ENCODE assay signal across 32 mouse cellular contexts in genomic region chr2:129115706-129116367, GRCm38 (mm10). TPM values are rescaled to one million over a fixed set of nuclear protein-coding genes. Genes with fewer than 3 reads are reported as not detected.
DNase-seq lines count a peak whose midpoint lies in the region; ATAC-seq lines count a peak whose summit lies in the region.
"Had no signal": no experiment of that assay in that cellular context is flagged by ENCODE, and none has a peak within 500 bp of the region (broad histone marks: within the 10 kb centered on the region; RNA-seq: fewer than 3 reads in every experiment).

No protein-coding gene starts in this region.

- H3K4me3 ChIP-seq in hindbrain, embryonic 14.5 days (replicated peaks; ENCODE audit: low read length), result no peak overlapping the region
- H3K4me3 ChIP-seq: embryonic facial prominence, embryonic 10.5 days; embryonic facial prominence, embryonic 15.5 days; forebrain, embryonic 12.5 days; heart, adult 2 months; heart, embryonic 12.5 days; layer of hippocampus, adult 2 months; limb, embryonic 10.5 days; limb, embryonic 15.5 days; midbrain, embryonic 13.5 days had no signal

- H3K27me3 ChIP-seq in hindbrain, embryonic 14.5 days (ENCODE audit: control insufficient read depth, insufficient read depth, low read length), result no peaks in the 10 kb centered on the region
- H3K27me3 ChIP-seq: embryonic facial prominence, embryonic 15.5 days; forebrain, embryonic 12.5 days; heart, embryonic 12.5 days; limb, embryonic 15.5 days; midbrain, embryonic 13.5 days had no signal

- WGBS in hindbrain, embryonic 14.5 days, result 95% methylated on average over 9 of the region's 9 CpGs

- ATAC-seq in hindbrain, embryonic 14.5 days (ENCODE audit: low FRiP score), result no peak
- ATAC-seq: forebrain, postnatal 0 days; hindbrain, embryonic 16.5 days; midbrain, embryonic 13.5 days had no signal

- H3K4me2 ChIP-seq in hindbrain, embryonic 14.5 days (replicated peaks), result no peak overlapping the region
- H3K4me2 ChIP-seq: embryonic facial prominence, embryonic 15.5 days; forebrain, embryonic 12.5 days; heart, embryonic 12.5 days; limb, embryonic 15.5 days; midbrain, embryonic 13.5 days had no signal

- H3K36me3 ChIP-seq in hindbrain, embryonic 14.5 days (replicated peaks; ENCODE audit: control insufficient read depth, insufficient read depth), result peaks cover 87% of the 10 kb centered on the region

- no peaks in the 10 kb centered on the region for H3K4me1 ChIP-seq in hindbrain, embryonic 14.5 days (replicated peaks; ENCODE audit: control insufficient read depth, insufficient read depth, low read length)
- H3K4me1 ChIP-seq: embryonic facial prominence, embryonic 10.5 days; embryonic facial prominence, embryonic 15.5 days; forebrain, embryonic 12.5 days; heart, embryonic 12.5 days; limb, embryonic 10.5 days; limb, embryonic 15.5 days; midbrain, embryonic 13.5 days had no signal

- DNase-seq in heart, adult 11 months, result peak; percentile 76
- no peak for DNase-seq in heart, postnatal 10 days
- DNase-seq in kidney, adult 9 months, result peak; percentile 68
- peak; percentile 31 for DNase-seq in kidney, postnatal 14 days
- DNase-seq in skeletal muscle tissue, adult 2 months (ENCODE audit: low read depth, low spot score), result peak; percentile 21
- DNase-seq in adrenal gland, postnatal 36 days, result no peak
- no peak for DNase-seq in layer of hippocampus, postnatal 10 days (ENCODE audit: low spot score in 2 of 2)
- no peak for DNase-seq in hindbrain, embryonic 14.5 days (ENCODE audit: low spot score)
- DNase-seq: adrenal gland, postnatal 14 days; cerebellum, adult 18-20 months; cerebellum, postnatal 14 days; forebrain, postnatal 0 days; gastrocnemius, postnatal 25 days; heart, adult 2 months; layer of hippocampus, postnatal 36 days; lung, adult 2 months; lung, postnatal 10 days; right cerebral cortex, postnatal 25 days; spleen, adult 18-20 months; thymus, adult 18-20 months; thymus, postnatal 25 days had no signal

- intact Hi-C loops in heart, postnatal 10 days (cut with DNase I), result no loop called here

- no peak overlapping the region for H3K27ac ChIP-seq in hindbrain, embryonic 14.5 days
- H3K27ac ChIP-seq: embryonic facial prominence, embryonic 10.5 days; embryonic facial prominence, embryonic 15.5 days; forebrain, embryonic 12.5 days; heart, adult 2 months; layer of hippocampus, adult 2 months; limb, embryonic 10.5 days; limb, embryonic 15.5 days; liver, embryonic 14.5 days; macrophage; midbrain, embryonic 13.5 days had no signal

- H3K9ac ChIP-seq in hindbrain, embryonic 14.5 days, result no peak overlapping the region
- H3K9ac ChIP-seq: embryonic facial prominence, embryonic 15.5 days; forebrain, embryonic 12.5 days; forebrain, postnatal 0 days; heart, embryonic 12.5 days; limb, embryonic 15.5 days; liver, embryonic 14.5 days; midbrain, embryonic 13.5 days had no signal

- no peaks in the 10 kb centered on the region for H3K9me3 ChIP-seq in hindbrain, embryonic 14.5 days (ENCODE audit: control insufficient read depth, low read length)
- H3K9me3 ChIP-seq: embryonic facial prominence, embryonic 10.5 days; embryonic facial prominence, embryonic 15.5 days; forebrain, embryonic 12.5 days; heart, embryonic 12.5 days; limb, embryonic 10.5 days; limb, embryonic 15.5 days; midbrain, embryonic 13.5 days had no signal

RNA-seq across cellular contexts. Expression of gene Chchd5, which starts 13.7 kb away (rescaled TPM):
- 10 to 100 TPM; 11.6 to 13.9 TPM for total RNA-seq in heart, postnatal 10 days (2021)
- 10 to 100 TPM; 17.0 to 23.4 TPM for total RNA-seq in adrenal gland, postnatal 36 days (2021)
- 10 to 100 TPM; 11.4 to 11.6 TPM for total RNA-seq in layer of hippocampus, postnatal 10 days (2021)
- 22.4 and 24.3 TPM in 2 replicates for polyA plus RNA-seq in hindbrain, embryonic 14.5 days (2014; fragmentation: Nextera tagmentation; extraction: Ambion mirVana)

RNA-seq across cellular contexts. Expression of gene Polr1b, which starts 15.0 kb away (rescaled TPM):
- total RNA-seq in heart, postnatal 10 days (2021), result 10 to 100 TPM; 10.4 to 14.1 TPM
- total RNA-seq in adrenal gland, postnatal 36 days (2021), result 10 to 100 TPM; 14.4 to 19.8 TPM
- total RNA-seq in layer of hippocampus, postnatal 10 days (2021), result 10 to 100 TPM; 17.5 to 19.5 TPM
- polyA plus RNA-seq in hindbrain, embryonic 14.5 days (2014; fragmentation: Nextera tagmentation; extraction: Ambion mirVana), result 9.6 and 12.1 TPM in 2 replicates

RNA-seq across cellular contexts. Expression of gene Ttl, which starts 50.1 kb away (rescaled TPM):
- total RNA-seq in heart, postnatal 10 days (2021), result 10 to 100 TPM; 18.1 to 20.2 TPM
- total RNA-seq in adrenal gland, postnatal 36 days (2021), result 10 to 100 TPM; 10.7 to 12.1 TPM
- total RNA-seq in layer of hippocampus, postnatal 10 days (2021), result 10 to 100 TPM; 61.4 to 62.4 TPM
- 40.4 and 42.6 TPM in 2 replicates for polyA plus RNA-seq in hindbrain, embryonic 14.5 days (2014; fragmentation: Nextera tagmentation; extraction: Ambion mirVana)

Comparison
In these comparisons a context has a peak if more than half of its experiments do, and no peak if none do; other contexts are left out.
1. DNase-seq: peak in heart, adult 11 months (single experiment), kidney, adult 9 months (single experiment), kidney, postnatal 14 days (single experiment) and skeletal muscle tissue, adult 2 months (single experiment); none in heart, postnatal 10 days (0 of 2), adrenal gland, postnatal 36 days (0 of 2), layer of hippocampus, postnatal 10 days (0 of 2) and hindbrain, embryonic 14.5 days (single experiment).